Mouse (Mus musculus) heart, postnatal 0 days (tissue): ENCODE data around the gene A830031A19Rik. TPM values are rescaled to one million over a fixed set of nuclear protein-coding genes. Genes with fewer than 3 reads are reported as not detected.

Source experiments
- ATAC-seq: fragments of 200-750 bp; cut with Nextera tagmentation; 2 replicates; pipeline ENCODE4 v1.8.0; 2017; ENCODE audit warnings: low read depth, moderate number of reproducible peaks, moderate library complexity; ENCODE audit not compliant: insufficient read depth
- DNase-seq: peaks from one replicate; pipeline ENCODE4 v3.0.0-alpha.2; 2016; ENCODE audit warnings: low spot score
- H3K27ac ChIP-seq: fragments of 300-500 bp; sonication (generic); 2 replicates; pipeline ENCODE4 v1.5.1; 2014; ENCODE audit warnings: low read depth, mild to moderate bottlenecking
- H3K27me3 ChIP-seq: fragments of 300-500 bp; sonication (generic); 2 replicates; pipeline ENCODE4 v1.6.1; 2014; ENCODE audit warnings: low read length, mixed read lengths; ENCODE audit not compliant: control insufficient read depth, insufficient read depth
- H3K36me3 ChIP-seq: fragments of 300-500 bp; sonication (generic); replicated peaks from 2 replicates; pipeline ENCODE4 v1.6.1; 2014; ENCODE audit warnings: low read length, mixed read lengths; ENCODE audit not compliant: control insufficient read depth, insufficient read depth
- H3K4me1 ChIP-seq: fragments of 300-500 bp; sonication (generic); 2 replicates; pipeline ENCODE4 v1.6.1; 2014; ENCODE audit warnings: antibody characterized with exemption; ENCODE audit not compliant: control insufficient read depth, insufficient read depth
- H3K4me2 ChIP-seq: fragments of 300-500 bp; sonication (generic); 2 replicates; pipeline ENCODE4 v1.6.1; 2014; ENCODE audit warnings: low read depth, mild to moderate bottlenecking, low read length, moderate library complexity
- H3K4me3 ChIP-seq: fragments of 300-500 bp; sonication (generic); 2 replicates; pipeline ENCODE4 v1.5.1; 2014; ENCODE audit warnings: low read depth, low read length
- H3K9ac ChIP-seq: fragments of 300-500 bp; sonication (generic); replicated peaks from 2 replicates; pipeline ENCODE4 v1.6.1; 2014; ENCODE audit warnings: low read depth, low read length, mixed read lengths
- H3K9me3 ChIP-seq: fragments of 300-500 bp; sonication (generic); replicated peaks from 2 replicates; pipeline ENCODE4 v1.6.1; 2016; ENCODE audit warnings: low read length; ENCODE audit not compliant: control insufficient read depth
- CTCF ChIP-seq: IDR thresholded peaks from 2 replicates; pipeline ENCODE4 v1.5.1; 2016; ENCODE audit warnings: antibody characterized with exemption, control low read depth, low read depth
- EP300 ChIP-seq: IDR thresholded peaks from 2 replicates; pipeline ENCODE4 v1.6.1; 2016; ENCODE audit warnings: antibody characterized with exemption, low read depth
- WGBS: fragments of 180-500 bp; shearing (Covaris S2); extraction: QIAGEN DNeasy Blood & Tissue Kit; methylation state at CpG from one replicate; pipeline ENCODE4 v1.1.7; 2014; 5-methylcytosine and 5-hydroxymethylcytosine counted together
- polyA plus RNA-seq: library from polyadenylated mRNA; unstranded; fragments of >200 nt; fragmentation: Nextera tagmentation; extraction: Ambion mirVana; gene quantifications from 2 replicates; pipeline ENCODE4 v1.2.1, GENCODE M21; 2015
- total RNA-seq: library from RNA; depleted of rRNA; stranded (reverse); fragments of >200 nt; gene quantifications from 2 replicates; pipeline ENCODE4 v1.2.3, GENCODE M21; 2014; ENCODE audit warnings: low replicate concordance

Gene A830031A19Rik
- total and polyA plus RNA-seq, 2 experiments from 2014 or later: not detected

- Histone ChIP-seq H3K4me3 (no peak overlapping the region), H3K27ac (peak overlapping the region; percentile 72), H3K4me2 (no peak overlapping the region), H3K9me3 (no peaks in the 10 kb centered on the region), H3K36me3 (no peaks in the 10 kb centered on the region), H3K27me3 (no peaks in the 10 kb centered on the region), H3K4me1 (peaks cover 19% of the 10 kb centered on the region), H3K9ac (no peak overlapping the region)
- ATAC-seq (peak; percentile 85), DNase-seq (peak; percentile 71)
- TF ChIP-seq EP300: no peak
- TF ChIP-seq CTCF: no peak
- WGBS: 43% methylated on average over 12 of the region's 12 CpGs
Observed at GRCm38 (mm10) chr11:24115017-24115752, 40.3 kb upstream of the A830031A19Rik start.

- Histone ChIP-seq H3K27me3 (no peaks in the 10 kb centered on the region), H3K36me3 (no peaks in the 10 kb centered on the region), H3K9ac (no peak overlapping the region), H3K4me3 (no peak overlapping the region), H3K4me2 (no peak overlapping the region), H3K9me3 (no peaks in the 10 kb centered on the region), H3K27ac (no peak overlapping the region), H3K4me1 (peaks cover 42% of the 10 kb centered on the region)
- ATAC-seq (no peak), DNase-seq (no peak)
- 72% methylated on average over 6 of the region's 6 CpGs for WGBS
- TF ChIP-seq EP300: no peak
- no peak for TF ChIP-seq CTCF
Observed at GRCm38 (mm10) chr11:24111720-24112119, 36.9 kb upstream of the A830031A19Rik start.

- H3K9ac ChIP-seq: no peak overlapping the region
- DNase-seq (peak; percentile 76), ATAC-seq (peak; percentile 66)
- H3K4me3 ChIP-seq: no peak overlapping the region
- no peaks in the 10 kb centered on the region for H3K9me3 ChIP-seq
- TF ChIP-seq EP300: no peak
- TF ChIP-seq CTCF: no peak
- WGBS: 30% methylated on average over 2 of the region's 2 CpGs
- no peaks in the 10 kb centered on the region for H3K36me3 ChIP-seq
- H3K27ac ChIP-seq: peak overlapping the region; percentile 73
- peaks cover 42% of the 10 kb centered on the region for H3K4me1 ChIP-seq
- no peaks in the 10 kb centered on the region for H3K27me3 ChIP-seq
- no peak overlapping the region for H3K4me2 ChIP-seq
Observed at GRCm38 (mm10) chr11:24110113-24110512, 35.3 kb upstream of the A830031A19Rik start.

GRCm38 (mm10) chr11:24109388-24109787 is 34.5 kb upstream of the A830031A19Rik start:
- H3K27me3 ChIP-seq: no peaks in the 10 kb centered on the region
- H3K27ac ChIP-seq: peak overlapping the region; percentile 73
- no peak overlapping the region for H3K4me3 ChIP-seq
- H3K9ac ChIP-seq: no peak overlapping the region
- TF ChIP-seq EP300 (no peak), CTCF (no peak)
- no peak overlapping the region for H3K4me2 ChIP-seq
- WGBS: 90% methylated on average over 3 of the region's 3 CpGs
- H3K4me1 ChIP-seq: peaks cover 36% of the 10 kb centered on the region
- DNase-seq (no peak), ATAC-seq (no peak)
- H3K36me3 ChIP-seq: no peaks in the 10 kb centered on the region
- H3K9me3 ChIP-seq: no peaks in the 10 kb centered on the region

GRCm38 (mm10) chr11:24108974-24109373 is 34.1 kb upstream of the A830031A19Rik start:
- H3K4me1 ChIP-seq: peaks cover 32% of the 10 kb centered on the region
- no peaks in the 10 kb centered on the region for H3K9me3 ChIP-seq
- no peak overlapping the region for H3K4me3 ChIP-seq
- H3K27me3 ChIP-seq: no peaks in the 10 kb centered on the region
- H3K4me2 ChIP-seq: no peak overlapping the region
- ATAC-seq (no peak), DNase-seq (no peak)
- no peak overlapping the region for H3K27ac ChIP-seq
- H3K9ac ChIP-seq: no peak overlapping the region
- no peaks in the 10 kb centered on the region for H3K36me3 ChIP-seq
- 25% methylated on average over 3 of the region's 3 CpGs for whole genome bisulfite sequencing
- peak; percentile 31 for TF ChIP-seq CTCF
- TF ChIP-seq EP300: no peak

GRCm38 (mm10) chr11:24107414-24107813 is 32.6 kb upstream of the A830031A19Rik start:
- 83% methylated on average over 5 of the region's 5 CpGs for WGBS
- Histone ChIP-seq H3K4me1 (peaks cover 32% of the 10 kb centered on the region), H3K4me2 (no peak overlapping the region), H3K36me3 (no peaks in the 10 kb centered on the region), H3K4me3 (no peak overlapping the region), H3K9me3 (no peaks in the 10 kb centered on the region), H3K27me3 (no peaks in the 10 kb centered on the region), H3K27ac (no peak overlapping the region), H3K9ac (no peak overlapping the region)
- TF ChIP-seq CTCF: no peak
- no peak for TF ChIP-seq EP300
- no peak for ATAC-seq
- no peak for DNase-seq
